Mouse (Mus musculus) forebrain, postnatal 0 days (tissue): ENCODE data around the gene Frem1. TPM values are rescaled to one million over a fixed set of nuclear protein-coding genes. Genes with fewer than 3 reads are reported as not detected.

Source experiments
- ATAC-seq: fragments of 200-750 bp; cut with Nextera tagmentation; 2 replicates; pipeline ENCODE4 v1.8.0; 2017; ENCODE audit warnings: mild to moderate bottlenecking, moderate library complexity
- DNase-seq: peaks from one replicate; pipeline ENCODE4 v3.0.0-alpha.2; 2015
- H3K27ac ChIP-seq: fragments of 300-500 bp; sonication (generic); 2 replicates; pipeline ENCODE4 v1.5.1; 2014; ENCODE audit warnings: low read depth, mild to moderate bottlenecking, antibody characterized with exemption, low read length, moderate library complexity, mixed read lengths
- H3K27me3 ChIP-seq: fragments of 300-500 bp; sonication (generic); 2 replicates; pipeline ENCODE4 v1.6.1; 2014; ENCODE audit warnings: mild to moderate bottlenecking, low read length, mixed read lengths; ENCODE audit not compliant: insufficient read depth
- H3K36me3 ChIP-seq: fragments of 300-500 bp; sonication (generic); 2 replicates; pipeline ENCODE4 v1.6.1; 2014; ENCODE audit warnings: mild to moderate bottlenecking, moderate library complexity; ENCODE audit not compliant: insufficient read depth
- H3K4me1 ChIP-seq: fragments of 300-500 bp; sonication (generic); 2 replicates; pipeline ENCODE4 v1.6.1; 2014; ENCODE audit warnings: antibody characterized with exemption; ENCODE audit not compliant: insufficient read depth
- H3K4me2 ChIP-seq: fragments of 300-500 bp; sonication (generic); 2 replicates; pipeline ENCODE4 v1.6.1; 2014; ENCODE audit warnings: low read depth, mild to moderate bottlenecking, moderate library complexity
- H3K4me3 ChIP-seq: fragments of 300-500 bp; sonication (generic); 2 replicates; pipeline ENCODE4 v1.5.1; 2014; ENCODE audit warnings: low read depth, low read length, mixed read lengths
- H3K9ac ChIP-seq: fragments of 300-500 bp; sonication (generic); 2 replicates; pipeline ENCODE4 v1.6.1; 2014; ENCODE audit warnings: mild to moderate bottlenecking
- H3K9me3 ChIP-seq: fragments of 300-500 bp; sonication (generic); 2 replicates; pipeline ENCODE4 v1.6.1; 2016; ENCODE audit warnings: low read length
- CTCF ChIP-seq: sonication (generic); IDR thresholded peaks from 2 replicates; pipeline ENCODE4 v1.5.1; 2016; ENCODE audit warnings: antibody characterized with exemption, control low read depth, low read depth
- WGBS: fragments of 180-500 bp; shearing (Covaris S2); extraction: QIAGEN DNeasy Blood & Tissue Kit; methylation state at CpG from one replicate; pipeline ENCODE4 v1.1.7; 2014; 5-methylcytosine and 5-hydroxymethylcytosine counted together
- polyA plus RNA-seq: library from polyadenylated mRNA; unstranded; fragments of >200 nt; fragmentation: Nextera tagmentation; extraction: Ambion mirVana; gene quantifications from 2 replicates; pipeline ENCODE4 v1.2.1, GENCODE M21; 2015
- total RNA-seq: library from RNA; depleted of rRNA; stranded (reverse); fragments of >200 nt; gene quantifications from 2 replicates; pipeline ENCODE4 v1.2.3, GENCODE M21; 2014

Frem1 gene
- total and polyA plus RNA-seq, 2 experiments from 2014 or later: 1.2 to 5.3 TPM

- no peak for DNase-seq
- H3K36me3 ChIP-seq: no peaks in the 10 kb centered on the region
- H3K27ac ChIP-seq: no peak overlapping the region
- no peaks in the 10 kb centered on the region; the same call in 1 of the 2 replicates for H3K4me1 ChIP-seq
- no peak for ATAC-seq
- H3K27me3 ChIP-seq: no peaks in the 10 kb centered on the region
- TF ChIP-seq CTCF: no peak
- no peak overlapping the region for H3K9ac ChIP-seq
- 20% methylated on average over 4 of the region's 4 CpGs for WGBS
- H3K4me2 ChIP-seq: no peak overlapping the region
- H3K4me3 ChIP-seq: no peak overlapping the region
- H3K9me3 ChIP-seq: no peaks in the 10 kb centered on the region
Measured at GRCm38 (mm10) chr4:82867111-82867510, 185.0 kb downstream of the Frem1 start.

- WGBS: 79% methylated on average over 8 of the region's 8 CpGs
- H3K9me3 ChIP-seq: no peaks in the 10 kb centered on the region
- H3K4me3 ChIP-seq: no peak overlapping the region
- H3K9ac ChIP-seq: no peak overlapping the region
- no peak overlapping the region for H3K4me2 ChIP-seq
- H3K27me3 ChIP-seq: no peaks in the 10 kb centered on the region
- H3K27ac ChIP-seq: no peak overlapping the region
- H3K36me3 ChIP-seq: no peaks in the 10 kb centered on the region
- no peaks in the 10 kb centered on the region; the same call in 1 of the 2 replicates for H3K4me1 ChIP-seq
- TF ChIP-seq CTCF: no peak
- DNase-seq (no peak), ATAC-seq (no peak)
Measured at GRCm38 (mm10) chr4:82864974-82865699, 187.0 kb downstream of the Frem1 start.

GRCm38 (mm10) chr4:82863316-82863715 lies 188.8 kb downstream of the Frem1 start:
- H3K27ac ChIP-seq: no peak overlapping the region
- no peaks in the 10 kb centered on the region for H3K27me3 ChIP-seq
- 46% methylated on average over 8 of the region's 8 CpGs for whole genome bisulfite sequencing
- no peak overlapping the region for H3K4me2 ChIP-seq
- no peaks in the 10 kb centered on the region for H3K36me3 ChIP-seq
- H3K4me3 ChIP-seq: no peak overlapping the region
- ATAC-seq (no peak), DNase-seq (peak; percentile 48)
- no peak for TF ChIP-seq CTCF
- H3K4me1 ChIP-seq: no peaks in the 10 kb centered on the region; the same call in none of the 2 replicates
- no peaks in the 10 kb centered on the region for H3K9me3 ChIP-seq
- no peak overlapping the region for H3K9ac ChIP-seq

- no peak for TF ChIP-seq CTCF
- ATAC-seq (no peak), DNase-seq (no peak)
- no peak overlapping the region for H3K27ac ChIP-seq
- H3K4me2 ChIP-seq: no peak overlapping the region
- WGBS: 90% methylated on average over 2 of the region's 2 CpGs
- H3K4me3 ChIP-seq: no peak overlapping the region
- no peaks in the 10 kb centered on the region; the same call in none of the 2 replicates for H3K4me1 ChIP-seq
- H3K9me3 ChIP-seq: no peaks in the 10 kb centered on the region
- H3K36me3 ChIP-seq: no peaks in the 10 kb centered on the region
- no peak overlapping the region for H3K9ac ChIP-seq
- no peaks in the 10 kb centered on the region for H3K27me3 ChIP-seq
Measured at GRCm38 (mm10) chr4:82861451-82861850, 190.7 kb downstream of the Frem1 start.

GRCm38 (mm10) chr4:82860566-82860965 lies 191.6 kb downstream of the Frem1 start:
- no peak for ATAC-seq
- no peak for DNase-seq
- 0 out of 2 replicates have a peak, but pooled peaks have one; percentile 8 for TF ChIP-seq CTCF

GRCm38 (mm10) chr4:82859131-82860125 lies 192.7 kb downstream of the Frem1 start, which contains the start of gene Zdhhc21:
TSS of gene Zdhhc21 (minus strand) at chr4:82859958.
- Histone ChIP-seq H3K4me3 (peak within 1 kb of the TSS; percentile 73), H3K27me3 (no peaks in the 10 kb centered on the region), H3K36me3 (no peaks in the 10 kb centered on the region), H3K9me3 (no peaks in the 10 kb centered on the region), H3K4me2 (peak within 1 kb of the TSS; percentile 68), H3K27ac (peak within 1 kb of the TSS; percentile 94), H3K4me1 (no peaks in the 10 kb centered on the region; the same call in none of the 2 replicates), H3K9ac (peak within 1 kb of the TSS; percentile 96)
- peak; percentile 80 for DNase-seq
- under 1% methylated on average over 62 of the region's 82 CpGs for WGBS
- TF ChIP-seq CTCF: peak; percentile 26; the same call in 1 of the 2 replicates
- ATAC-seq: peak; percentile 91

More at GRCm38 (mm10) chr4:82860566-82860965, 191.6 kb downstream of the Frem1 start:
- H3K27ac ChIP-seq: no peak overlapping the region
- no peaks in the 10 kb centered on the region for H3K36me3 ChIP-seq
- H3K27me3 ChIP-seq: no peaks in the 10 kb centered on the region
- H3K4me1 ChIP-seq: no peaks in the 10 kb centered on the region; the same call in none of the 2 replicates
- H3K4me2 ChIP-seq: no peak overlapping the region
- no peak overlapping the region for H3K4me3 ChIP-seq
- no peaks in the 10 kb centered on the region for H3K9me3 ChIP-seq
- 21% methylated on average over 3 of the region's 3 CpGs for WGBS
- H3K9ac ChIP-seq: no peak overlapping the region
